Comparison of ENCODE assay signal across 10 mouse cellular contexts in the genomic region with DNA sequence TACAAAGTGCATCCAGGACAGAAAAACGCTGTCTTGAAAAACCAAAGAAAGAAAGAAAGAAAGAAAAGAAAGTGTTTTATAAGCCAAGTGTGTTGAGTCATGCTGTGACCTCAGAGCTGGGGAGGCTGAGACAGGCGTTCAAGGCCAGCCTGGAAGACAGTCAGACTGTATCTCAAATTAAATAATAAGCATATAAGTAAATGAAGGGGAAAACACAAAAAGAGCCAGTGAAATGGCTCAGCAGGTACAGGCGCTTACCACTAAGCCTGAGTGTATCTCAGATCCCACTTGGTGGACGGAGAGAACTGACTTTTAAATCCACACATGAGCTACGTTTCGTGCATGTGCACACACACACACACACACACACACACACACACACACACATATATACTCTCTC. TPM values are rescaled to one million over a fixed set of nuclear protein-coding genes. Genes with fewer than 3 reads are reported as not detected.
DNase-seq lines count a peak whose midpoint lies in the region; ATAC-seq and TF ChIP-seq lines count a peak whose summit lies in the region.
"Had no signal": no experiment of that assay in that cellular context is flagged by ENCODE, and none has a peak within 500 bp of the region (broad histone marks: within the 10 kb centered on the region; RNA-seq: fewer than 3 reads in every experiment).

No protein-coding gene starts in this region.

- no peak overlapping the region for H3K27ac ChIP-seq in heart, embryonic 15.5 days
- H3K27ac ChIP-seq in spleen, adult 2 months (ENCODE audit: insufficient read depth, low read length) = no peak overlapping the region
- no peak overlapping the region for H3K27ac ChIP-seq in limb, embryonic 15.5 days

- no peak overlapping the region; the same call in 1 of the 2 replicates for H3K4me3 ChIP-seq in heart, embryonic 15.5 days
- H3K4me3 ChIP-seq in spleen, adult 2 months (ENCODE audit: extremely low read depth, insufficient read depth, insufficient read length) = peak overlapping the region; percentile 72
- H3K4me3 ChIP-seq in limb, embryonic 15.5 days = peak overlapping the region; percentile 69; the same call in 1 of the 2 replicates

- H3K27me3 ChIP-seq in heart, embryonic 15.5 days = no peaks in the 10 kb centered on the region
- H3K27me3 ChIP-seq in spleen, adult 2 months (ENCODE audit: control insufficient read depth, insufficient read depth, low read length) = no peaks in the 10 kb centered on the region
- no peaks in the 10 kb centered on the region for H3K27me3 ChIP-seq in limb, embryonic 15.5 days
- H3K27me3 ChIP-seq: Patski had no signal

- intact Hi-C loops in heart, postnatal 10 days (cut with DNase I) = no loop called here

- ATAC-seq in heart, embryonic 15.5 days (replicated peaks; ENCODE audit: insufficient number of reproducible peaks, insufficient read depth, low FRiP score, low read depth) = no peak
- ATAC-seq in limb, embryonic 15.5 days (ENCODE audit: insufficient number of reproducible peaks, low FRiP score, low TSS enrichment, low read depth) = no peak

- DNase-seq in heart, postnatal 10 days = no peak
- no peak for DNase-seq in spleen, adult 2 months (ENCODE audit: low read depth in 1 of 2, low spot score in 2 of 2)
- no peak for DNase-seq in spleen, adult 12 weeks (ENCODE audit: low spot score)
- DNase-seq in cerebellum, postnatal 25 days = no peak
- no peak for DNase-seq in cerebellum, adult 11-12 months
- DNase-seq: gastrocnemius, postnatal 25 days had no signal

- no peaks in the 10 kb centered on the region for H3K9me3 ChIP-seq in heart, embryonic 15.5 days (replicated peaks)
- H3K9me3 ChIP-seq in limb, embryonic 15.5 days = no peaks in the 10 kb centered on the region

- TF ChIP-seq POLR2A in spleen, adult 2 months (IDR thresholded peaks at IDR 0.05; ENCODE audit: low read depth, low read length) = no peak

- H3K9ac ChIP-seq in heart, embryonic 15.5 days = no peak overlapping the region
- no peak overlapping the region for H3K9ac ChIP-seq in limb, embryonic 15.5 days

- 0 out of 2 replicates have a peak, but pooled peaks cover 6% of the 10 kb centered on the region for H3K36me3 ChIP-seq in heart, embryonic 15.5 days
- H3K36me3 ChIP-seq in spleen, adult 2 months (ENCODE audit: control insufficient read depth, insufficient read depth, low read length) = peaks cover 33% of the 10 kb centered on the region
- 0 out of 2 replicates have a peak, but pooled peaks cover 5% of the 10 kb centered on the region for H3K36me3 ChIP-seq in limb, embryonic 15.5 days

- WGBS in heart, embryonic 15.5 days = 92% methylated on average over 6 of the region's 6 CpGs
- 11% methylated on average over 6 of the region's 6 CpGs for WGBS in spleen, adult 2 months
- WGBS in limb, embryonic 15.5 days = 92% methylated on average over 6 of the region's 6 CpGs

- no peak for TF ChIP-seq CTCF in spleen, adult 2 months (IDR thresholded peaks at IDR 0.05; ENCODE audit: extremely low read depth, insufficient read depth, insufficient read length, insufficient replicate concordance)

- peak overlapping the region; percentile 77 for H3K4me2 ChIP-seq in heart, embryonic 15.5 days
- H3K4me2 ChIP-seq in limb, embryonic 15.5 days = no peak overlapping the region

- peaks cover 16% of the 10 kb centered on the region for H3K4me1 ChIP-seq in heart, embryonic 15.5 days (replicated peaks)
- H3K4me1 ChIP-seq in spleen, adult 2 months (ENCODE audit: control insufficient read depth, insufficient read depth, insufficient read length) = peaks cover 18% of the 10 kb centered on the region; the same call in 1 of the 2 replicates
- H3K4me1 ChIP-seq in limb, embryonic 15.5 days = peaks cover 6% of the 10 kb centered on the region; the same call in 1 of the 2 replicates

RNA-seq across cellular contexts. Expression of a gene that starts 1.8 kb away (rescaled TPM):
- 260 and 322 TPM in 2 replicates for polyA plus RNA-seq in heart, embryonic 15.5 days (2015; fragmentation: Nextera tagmentation; extraction: Ambion mirVana)
- 100 to 1,000 TPM; 130 to 134 TPM for total RNA-seq in heart, postnatal 10 days (2021)
- 1,293 and 1,365 TPM in 2 replicates for polyA plus RNA-seq in spleen, adult 2 months (2012; rRNA removed)
- 344 and 349 TPM in 2 replicates for polyA plus RNA-seq in limb, embryonic 15.5 days (2015; fragmentation: Nextera tagmentation; extraction: Ambion mirVana)

RNA-seq across cellular contexts. Expression of a gene that starts 11.2 kb away (rescaled TPM):
- not detected in 2 replicates for polyA plus RNA-seq in heart, embryonic 15.5 days (2015; fragmentation: Nextera tagmentation; extraction: Ambion mirVana)
- total RNA-seq in heart, postnatal 10 days (2021) = not detected
- polyA plus RNA-seq in spleen, adult 2 months (2012; rRNA removed) = not detected in 2 replicates
- 0.10 TPM in 1 of 2 replicates, not detected in the other for polyA plus RNA-seq in limb, embryonic 15.5 days (2015; fragmentation: Nextera tagmentation; extraction: Ambion mirVana)
- total RNA-seq: gastrocnemius, postnatal 25 days had no signal

RNA-seq across cellular contexts. Expression of a gene that starts 31.1 kb away (rescaled TPM):
- 4.7 and 5.8 TPM in 2 replicates for polyA plus RNA-seq in heart, embryonic 15.5 days (2015; fragmentation: Nextera tagmentation; extraction: Ambion mirVana)
- total RNA-seq in heart, postnatal 10 days (2021) = 10 to 100 TPM; 12.1 to 12.2 TPM
- polyA plus RNA-seq in spleen, adult 2 months (2012; rRNA removed) = 7.1 and 8.5 TPM in 2 replicates
- polyA plus RNA-seq in limb, embryonic 15.5 days (2015; fragmentation: Nextera tagmentation; extraction: Ambion mirVana) = 7.3 and 7.5 TPM in 2 replicates

RNA-seq across cellular contexts. Expression of a gene that starts 36.7 kb away (rescaled TPM):
- polyA plus RNA-seq in heart, embryonic 15.5 days (2015; fragmentation: Nextera tagmentation; extraction: Ambion mirVana) = 0.05 and 0.10 TPM in 2 replicates
- total RNA-seq in heart, postnatal 10 days (2021) = not detected
- 0.06 and 0.11 TPM in 2 replicates for polyA plus RNA-seq in spleen, adult 2 months (2012; rRNA removed)
- polyA plus RNA-seq in limb, embryonic 15.5 days (2015; fragmentation: Nextera tagmentation; extraction: Ambion mirVana) = not detected in 2 replicates
- total RNA-seq: gastrocnemius, postnatal 25 days had no signal

RNA-seq across cellular contexts. Expression of a gene that starts 36.8 kb away (rescaled TPM):
- not detected in 2 replicates for polyA plus RNA-seq in heart, embryonic 15.5 days (2015; fragmentation: Nextera tagmentation; extraction: Ambion mirVana)
- total RNA-seq in heart, postnatal 10 days (2021) = not detected
- polyA plus RNA-seq in spleen, adult 2 months (2012; rRNA removed) = not detected in 2 replicates
- polyA plus RNA-seq in limb, embryonic 15.5 days (2015; fragmentation: Nextera tagmentation; extraction: Ambion mirVana) = not detected in 2 replicates
- total RNA-seq: gastrocnemius, postnatal 25 days had no signal
- polyA plus RNA-seq: Patski; thymus, postnatal 0 days had no signal
